Mouse (Mus musculus): ENCODE data around the gene Tap1. TPM values are rescaled to one million over a fixed set of nuclear protein-coding genes. Genes with fewer than 3 reads are reported as not detected.

The Tap1 gene
- total RNA-seq, 2 experiments from 2014 or later, result 3.6 to 3.9 TPM

DNA sequence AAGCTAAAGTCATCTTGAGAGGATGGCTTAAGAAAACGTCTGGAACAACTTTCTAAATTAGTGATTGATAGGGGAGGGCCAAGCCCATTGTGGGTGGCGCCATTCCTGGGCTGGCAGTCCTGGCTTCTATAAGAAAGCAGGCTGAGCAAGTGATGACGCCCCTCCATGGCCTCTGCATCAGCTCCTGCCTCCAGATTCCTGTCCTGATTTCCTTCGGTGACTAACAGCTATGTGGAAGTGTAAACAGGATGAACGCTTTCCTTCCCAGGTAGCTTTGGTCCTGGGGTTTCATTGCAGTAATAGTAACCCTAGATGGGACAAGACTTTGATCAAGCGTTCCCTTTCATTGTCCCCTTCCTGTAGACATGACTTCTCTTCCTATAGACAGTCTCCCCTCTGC lies 8.3 kb upstream of the Tap1 start:
- no peak for DNase-seq (ENCODE audit: low spot score in 2 of 2)

DNA sequence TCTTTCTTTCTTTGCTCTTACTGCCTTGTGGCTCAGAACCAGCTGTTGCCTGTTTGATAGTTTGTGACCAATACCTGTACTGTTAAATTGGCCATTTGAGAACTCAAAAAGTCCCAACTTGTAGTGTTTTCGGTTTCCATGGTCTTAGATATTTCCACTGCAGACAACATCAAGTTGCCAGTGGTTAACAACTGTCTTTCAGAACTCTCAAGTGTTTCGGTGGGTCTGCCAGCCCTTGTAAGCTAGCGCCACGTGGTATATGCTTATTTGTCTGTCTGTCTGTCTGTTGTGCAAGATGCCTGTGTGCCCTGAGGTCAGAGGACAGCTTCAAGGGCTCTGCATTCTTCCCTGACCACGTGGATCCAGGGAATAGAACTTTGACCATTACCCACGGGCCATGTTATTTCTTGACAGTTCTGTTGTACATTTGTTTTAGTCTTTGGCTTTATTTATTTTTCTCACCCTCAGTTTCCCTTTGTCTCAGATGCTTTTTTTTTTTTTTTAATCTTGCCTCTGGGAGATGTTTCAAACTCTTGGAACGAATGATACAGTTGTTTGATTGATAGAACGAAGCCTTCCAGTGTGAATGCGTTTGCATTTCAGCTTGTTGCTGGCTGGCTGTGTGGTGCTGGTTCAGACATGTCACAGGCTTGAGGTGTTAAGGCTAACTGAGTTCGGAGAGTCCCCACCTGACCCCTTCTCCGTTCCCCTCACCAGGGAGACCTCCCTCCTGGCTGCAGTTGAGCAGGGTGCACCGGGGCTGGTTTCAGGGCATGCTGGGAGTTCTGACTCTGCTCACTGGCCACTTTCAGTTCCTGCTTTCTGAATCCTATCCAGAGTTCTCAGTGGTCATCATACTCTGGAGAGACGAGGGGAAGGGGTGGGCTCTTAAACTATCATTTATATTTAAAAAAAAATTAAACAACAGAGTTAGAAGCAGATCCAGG lies 7.2 kb upstream of the Tap1 start:
- no peak for DNase-seq (ENCODE audit: low spot score in 2 of 2)

DNA sequence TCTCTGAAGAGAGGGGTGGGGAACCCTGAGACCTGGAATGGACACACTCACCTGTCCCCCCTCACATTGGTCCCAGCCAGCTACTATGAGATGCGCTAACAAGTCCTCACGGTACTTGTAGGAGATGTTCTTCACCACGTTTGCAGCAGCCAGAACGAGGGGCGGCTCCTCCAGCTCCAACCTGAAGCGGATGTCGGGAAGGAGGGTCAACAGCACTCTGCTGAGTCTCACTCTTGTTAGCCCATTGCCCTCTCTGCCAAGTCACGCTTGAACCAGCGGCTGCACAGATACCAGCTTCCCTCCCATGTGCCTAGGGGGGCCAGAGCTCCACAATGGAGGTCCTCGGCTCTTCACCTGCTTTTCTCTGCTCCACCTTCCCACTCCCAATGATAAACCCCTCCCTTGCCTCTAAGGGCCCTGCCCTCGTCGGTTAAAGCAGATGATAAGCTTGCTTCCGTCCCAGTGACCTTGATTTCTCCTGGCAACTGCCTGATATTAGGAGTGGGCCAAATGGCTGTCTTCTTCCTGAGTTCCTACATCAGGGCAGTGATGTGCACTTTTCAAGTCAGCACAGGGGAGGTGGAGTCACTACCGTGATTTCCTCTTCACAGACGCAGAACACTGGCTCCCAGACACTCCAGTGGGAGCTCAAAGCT lies 3.7 kb upstream of the Tap1 start:
- DNase-seq (ENCODE audit: low spot score in 2 of 2), result no peak

DNA sequence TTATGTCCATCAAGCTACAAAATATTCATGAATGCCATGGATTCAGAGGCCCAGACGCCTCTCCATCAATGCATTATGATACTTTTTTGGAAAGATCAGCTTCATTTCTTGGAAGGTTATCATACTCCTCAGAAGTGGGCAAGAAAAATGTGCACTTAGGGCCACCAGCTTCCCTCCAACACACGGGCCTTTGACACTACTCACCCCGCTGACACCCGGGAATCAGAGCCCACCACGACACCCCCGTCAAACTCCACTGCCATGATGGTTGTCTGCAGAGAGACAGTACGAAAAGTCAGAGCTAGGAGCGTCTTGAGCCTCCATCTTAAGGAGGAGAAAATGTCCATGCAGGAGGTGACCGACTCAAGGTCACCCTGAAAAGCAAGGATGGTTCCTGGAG lies 1.8 kb upstream of the Tap1 start:
- DNase-seq (ENCODE audit: low spot score in 2 of 2), result no peak

DNA sequence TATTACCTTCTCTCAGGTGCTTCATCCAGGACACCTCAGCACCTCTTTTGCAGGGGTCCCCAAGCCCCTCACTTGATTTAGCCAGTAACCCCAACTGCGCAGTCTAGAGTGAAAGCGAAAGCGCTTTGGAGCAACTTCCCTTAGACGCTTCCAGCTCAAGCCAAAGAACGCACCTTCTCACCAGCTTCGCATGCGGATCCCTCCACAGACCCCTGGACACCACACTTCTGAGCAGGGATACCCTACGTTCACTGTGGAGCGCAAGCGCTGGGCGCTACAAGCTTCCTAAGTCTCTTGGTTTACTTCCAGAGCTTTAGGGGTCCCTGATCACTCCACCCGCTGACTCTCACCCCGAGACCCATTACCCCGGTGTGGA lies 480 bp upstream of the Tap1 start:
- DNase-seq (ENCODE audit: low spot score in 2 of 2), result no peak

DNA sequence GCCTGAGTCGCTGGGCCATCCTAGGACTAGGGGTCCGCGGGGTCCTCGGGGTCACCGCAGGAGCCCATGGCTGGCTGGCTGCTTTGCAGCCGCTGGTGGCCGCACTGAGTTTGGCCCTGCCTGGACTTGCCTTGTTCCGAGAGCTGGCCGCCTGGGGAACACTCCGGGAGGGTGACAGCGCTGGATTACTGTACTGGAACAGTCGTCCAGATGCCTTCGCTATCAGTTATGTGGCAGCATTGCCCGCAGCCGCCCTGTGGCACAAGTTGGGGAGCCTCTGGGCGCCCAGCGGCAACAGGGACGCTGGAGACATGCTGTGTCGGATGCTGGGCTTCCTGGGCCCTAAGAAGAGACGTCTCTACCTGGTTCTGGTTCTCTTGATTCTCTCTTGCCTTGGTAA lies 657 bp downstream of the Tap1 start:
- peak in 1 of 2 experiments; percentile 11 for DNase-seq (ENCODE audit: low spot score in 2 of 2)

DNA sequence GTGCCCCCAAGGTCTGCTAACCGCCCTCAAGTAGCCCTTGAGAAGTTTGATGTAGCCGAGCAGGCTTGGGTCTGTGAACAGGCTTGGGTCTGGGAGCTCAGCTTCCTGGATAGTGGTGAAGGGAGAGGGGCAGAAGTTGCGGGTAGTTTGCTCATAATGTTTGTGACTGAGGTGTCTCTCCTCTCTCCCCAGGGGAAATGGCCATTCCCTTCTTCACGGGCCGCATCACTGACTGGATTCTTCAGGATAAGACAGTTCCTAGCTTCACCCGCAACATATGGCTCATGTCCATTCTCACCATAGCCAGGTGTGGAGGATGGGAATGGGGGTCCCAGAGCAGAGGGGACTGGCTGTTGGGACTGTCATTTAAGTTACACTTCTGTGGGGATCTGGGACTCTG lies 1.6 kb downstream of the Tap1 start:
- no peak for DNase-seq (ENCODE audit: low spot score in 2 of 2)

DNA sequence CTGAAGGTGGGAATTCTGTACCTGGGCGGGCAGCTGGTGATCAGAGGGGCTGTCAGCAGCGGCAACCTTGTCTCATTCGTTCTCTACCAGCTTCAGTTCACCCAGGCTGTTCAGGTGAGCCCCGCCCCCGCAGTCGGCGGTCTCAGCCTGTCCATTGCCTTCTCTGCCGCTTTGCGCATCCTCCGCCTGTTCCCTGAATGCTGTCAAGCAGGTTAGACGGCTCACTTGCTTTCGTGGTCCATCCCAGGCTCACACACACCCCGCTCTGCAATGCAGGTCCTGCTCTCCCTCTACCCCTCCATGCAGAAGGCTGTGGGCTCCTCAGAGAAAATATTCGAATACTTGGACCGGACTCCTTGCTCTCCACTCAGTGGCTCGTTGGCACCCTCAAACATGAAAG lies 5.5 kb downstream of the Tap1 start:
- DNase-seq (ENCODE audit: low spot score in 2 of 2), result no peak

DNA sequence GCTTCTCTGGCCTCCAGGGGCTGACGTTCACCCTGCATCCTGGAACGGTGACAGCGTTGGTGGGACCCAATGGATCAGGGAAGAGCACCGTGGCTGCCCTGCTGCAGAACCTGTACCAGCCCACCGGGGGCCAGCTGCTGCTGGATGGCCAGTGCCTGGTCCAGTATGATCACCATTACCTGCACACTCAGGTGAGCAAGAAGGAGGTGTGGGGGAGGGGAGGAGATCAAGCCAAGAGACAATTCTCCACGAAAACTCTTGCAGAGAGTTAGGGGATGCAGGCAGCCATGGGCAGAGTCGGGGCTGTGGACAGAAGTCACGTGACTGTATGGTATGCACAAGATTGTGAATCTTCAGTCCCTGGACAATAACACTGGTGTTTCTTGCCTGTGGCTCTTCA lies 6.1 kb downstream of the Tap1 start:
- DNase-seq (ENCODE audit: low spot score in 2 of 2), result no peak

DNA sequence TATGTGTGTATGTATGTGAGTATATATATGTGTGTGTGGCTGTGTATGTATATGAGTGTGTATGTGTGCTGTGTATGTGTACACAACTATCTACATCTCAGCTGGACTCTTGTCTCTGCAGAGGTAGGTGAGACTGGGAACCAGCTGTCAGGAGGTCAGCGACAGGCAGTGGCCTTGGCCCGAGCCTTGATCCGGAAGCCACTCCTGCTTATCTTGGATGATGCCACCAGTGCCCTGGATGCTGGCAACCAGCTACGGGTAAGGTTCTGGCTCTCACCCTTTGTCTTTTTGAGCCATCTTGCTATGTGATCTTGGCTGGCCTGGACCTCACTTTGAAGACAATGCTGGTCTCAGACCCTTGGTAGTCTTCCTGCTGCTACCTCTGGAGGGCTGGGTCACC lies 7.4 kb downstream of the Tap1 start:
- DNase-seq (ENCODE audit: low spot score in 2 of 2), result no peak

DNA sequence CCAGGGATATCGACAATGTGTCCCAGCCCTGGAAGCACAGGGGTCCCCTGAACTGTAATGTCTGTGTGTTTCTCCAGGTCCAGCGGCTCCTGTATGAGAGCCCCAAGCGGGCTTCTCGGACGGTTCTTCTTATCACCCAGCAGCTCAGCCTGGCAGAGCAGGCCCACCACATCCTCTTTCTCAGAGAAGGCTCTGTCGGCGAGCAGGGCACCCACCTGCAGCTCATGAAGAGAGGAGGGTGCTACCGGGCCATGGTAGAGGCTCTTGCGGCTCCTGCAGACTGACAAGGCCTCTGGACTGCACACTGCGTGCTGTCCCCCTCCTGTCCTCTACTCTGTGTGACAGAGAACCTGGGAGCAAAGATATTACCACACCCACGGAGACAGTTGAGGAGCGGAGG lies 9.1 kb downstream of the Tap1 start:
- no peak for DNase-seq (ENCODE audit: low spot score in 2 of 2)

DNA sequence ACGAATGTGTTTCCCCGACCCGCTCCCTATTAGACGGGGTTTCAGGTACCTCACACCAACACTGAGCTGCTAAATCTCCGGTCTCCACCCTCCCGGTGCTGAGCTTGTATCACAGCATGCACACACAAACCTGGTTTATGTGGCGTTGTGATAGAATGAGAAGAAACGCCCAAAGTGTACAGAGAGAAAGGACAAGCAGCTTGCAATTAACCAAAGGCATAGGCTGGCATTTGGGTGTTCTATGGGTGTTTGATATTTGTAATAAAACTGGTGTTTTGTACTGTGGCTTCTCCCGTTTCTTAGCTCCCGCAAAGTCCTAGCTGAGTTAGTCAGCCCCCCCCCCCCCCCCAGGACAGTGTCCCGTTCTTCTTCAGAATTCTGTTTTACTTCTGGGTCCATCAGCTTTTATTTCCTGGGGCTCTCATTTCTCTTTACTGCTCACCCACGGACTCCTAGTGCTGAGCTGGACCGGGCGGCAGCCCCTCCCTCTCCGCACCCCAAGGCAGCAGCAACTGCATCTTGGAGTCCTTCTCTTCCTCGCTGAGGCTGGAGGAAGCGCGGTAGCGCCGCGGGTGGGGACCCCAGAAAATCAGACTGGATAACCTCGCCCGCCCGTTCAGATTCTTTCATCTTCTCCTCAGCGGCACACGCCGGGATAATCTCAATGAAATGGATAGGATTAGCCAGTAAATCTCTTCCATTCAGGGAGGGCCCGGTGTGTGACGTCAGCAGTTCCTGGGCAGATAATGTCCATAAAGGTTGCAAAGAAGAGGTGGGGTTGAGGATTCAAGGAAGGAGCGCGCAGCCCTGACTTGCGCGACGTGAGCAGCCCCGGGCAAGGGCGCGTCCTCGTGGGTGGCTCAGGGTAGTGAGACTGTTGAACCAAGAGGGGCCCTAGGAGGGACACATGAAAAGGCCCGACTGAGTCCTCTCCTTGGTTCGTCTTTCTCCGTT lies 9.9 kb downstream of the Tap1 start, which contains the start of gene Psmb8:
Gene Psmb8, plus strand, starts transcription at position 781 of the 954 bp plus-strand sequence.
- DNase-seq (ENCODE audit: low spot score in 2 of 2), result peak; percentile 79 to 90

DNA sequence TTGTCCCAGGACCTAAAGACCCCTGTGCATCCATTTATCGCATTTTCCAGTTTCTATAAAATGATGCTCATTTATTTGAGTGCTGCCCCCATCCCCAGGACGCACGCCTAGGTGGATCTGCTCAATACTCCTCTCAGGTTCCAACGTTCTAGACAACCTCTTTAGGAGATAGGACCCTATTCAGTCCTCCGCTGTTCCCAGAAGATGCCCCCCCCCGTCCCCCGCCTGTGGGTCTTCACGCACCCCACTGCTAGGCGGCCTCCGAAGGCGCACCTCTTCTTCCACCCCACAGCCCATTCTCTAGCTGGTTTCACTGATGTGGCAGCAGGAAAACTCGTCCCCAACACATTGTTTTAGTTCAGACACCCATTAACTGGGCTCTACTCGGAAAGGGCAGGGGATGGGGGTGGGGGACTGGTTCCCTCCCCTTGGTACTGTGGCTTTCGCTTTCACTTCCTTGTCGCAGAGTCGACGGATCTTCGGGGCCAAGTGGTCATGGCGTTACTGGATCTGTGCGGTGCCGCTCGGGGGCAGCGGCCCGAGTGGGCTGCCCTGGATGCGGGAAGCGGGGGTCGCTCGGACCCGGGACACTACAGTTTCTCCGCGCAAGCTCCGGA lies 10.7 kb downstream of the Tap1 start:
- DNase-seq (ENCODE audit: low spot score in 2 of 2), result no peak

DNA sequence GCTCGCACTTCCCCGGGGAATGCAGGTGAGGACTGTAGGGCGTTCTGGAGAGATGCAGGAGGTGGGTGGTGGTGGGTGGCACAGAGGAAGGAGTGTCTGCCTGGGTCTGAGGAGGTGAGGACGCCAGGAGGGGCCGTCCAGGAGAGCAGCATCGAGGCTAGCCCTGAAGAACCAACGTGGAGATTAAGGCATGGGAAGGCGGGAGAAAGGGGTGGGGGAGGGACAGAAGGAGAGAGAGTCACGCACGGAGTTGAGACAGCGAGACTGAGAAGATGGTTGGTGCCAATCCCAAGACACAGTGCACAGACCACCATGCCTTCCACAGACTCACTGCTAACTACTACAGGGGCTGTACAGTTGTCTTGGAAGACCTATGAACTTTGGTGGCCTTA lies 11.2 kb downstream of the Tap1 start:
- DNase-seq (ENCODE audit: low spot score in 2 of 2), result no peak

DNA sequence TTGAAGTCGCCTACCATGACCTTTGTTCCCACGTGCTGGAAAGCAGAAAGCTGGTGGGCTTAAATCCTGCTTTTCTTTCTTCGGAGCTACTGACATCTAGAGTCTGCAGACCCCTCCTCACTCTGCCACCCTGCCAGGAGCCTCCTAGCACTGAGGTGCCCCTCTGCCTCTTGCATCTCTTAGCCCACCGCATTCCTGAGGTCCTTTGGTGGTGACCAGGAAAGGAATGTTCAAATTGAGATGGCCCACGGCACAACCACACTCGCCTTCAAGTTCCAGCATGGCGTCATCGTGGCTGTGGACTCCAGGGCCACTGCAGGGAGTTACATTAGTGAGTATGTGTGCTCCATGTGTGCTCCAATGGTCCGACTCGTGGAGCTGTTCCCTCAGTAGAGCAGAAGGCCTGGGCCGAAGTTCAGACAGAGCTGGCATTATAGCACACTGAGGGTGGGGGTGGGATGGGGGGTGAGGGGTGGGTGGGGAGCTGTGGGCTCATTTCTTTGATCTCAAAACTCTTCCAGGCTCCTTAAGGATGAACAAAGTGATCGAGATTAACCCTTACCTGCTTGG lies 11.8 kb downstream of the Tap1 start:
- no peak for DNase-seq (ENCODE audit: low spot score in 2 of 2)

DNA sequence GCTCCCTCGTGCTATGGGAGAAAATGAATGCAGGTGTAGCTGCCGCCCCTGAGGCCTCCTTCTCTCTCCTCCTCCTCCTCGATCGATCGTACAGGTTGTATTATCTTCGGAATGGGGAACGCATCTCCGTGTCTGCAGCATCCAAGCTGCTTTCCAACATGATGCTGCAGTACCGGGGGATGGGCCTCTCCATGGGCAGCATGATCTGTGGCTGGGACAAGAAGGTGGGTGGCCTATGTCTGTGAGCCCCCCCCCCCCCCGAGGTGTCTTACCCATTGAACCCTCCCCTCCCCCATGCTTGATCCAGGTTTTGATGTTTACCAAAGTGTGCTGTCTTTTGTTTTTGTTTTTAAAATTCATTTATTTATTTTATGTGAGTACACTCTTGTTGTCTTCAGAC lies 12.7 kb downstream of the Tap1 start:
- DNase-seq (ENCODE audit: low spot score in 2 of 2), result no peak

DNA sequence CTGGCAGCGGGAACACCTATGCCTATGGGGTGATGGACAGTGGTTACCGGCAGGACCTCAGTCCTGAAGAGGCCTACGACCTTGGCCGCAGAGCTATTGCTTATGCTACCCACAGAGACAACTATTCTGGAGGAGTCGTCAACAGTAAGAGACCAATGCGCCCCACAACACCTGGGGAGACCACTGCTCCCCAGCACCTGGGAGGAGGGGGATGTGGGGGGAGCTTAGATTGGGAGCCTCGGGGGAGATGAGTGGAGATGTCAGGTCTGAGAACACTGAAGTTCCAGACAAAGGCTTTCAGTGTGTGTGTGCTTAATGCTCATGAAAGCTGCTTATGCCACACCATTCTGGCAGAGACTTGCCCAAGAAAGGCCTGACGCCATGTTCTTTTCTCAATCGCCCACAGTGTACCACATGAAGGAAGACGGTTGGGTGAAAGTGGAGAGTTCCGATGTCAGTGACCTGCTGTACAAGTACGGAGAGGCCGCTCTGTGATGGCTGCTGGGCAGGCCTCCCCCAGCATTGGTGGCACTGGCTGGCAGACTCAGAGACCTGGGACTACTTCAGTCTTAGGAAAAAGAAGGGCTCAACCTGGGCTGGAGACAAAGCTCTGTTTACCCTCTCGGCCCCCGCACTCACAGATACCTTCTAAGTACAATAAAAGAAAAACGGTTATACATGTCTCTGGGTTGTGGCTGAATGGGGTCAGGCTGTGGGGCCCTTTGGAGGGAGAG lies 13.6 kb downstream of the Tap1 start:
- no peak for DNase-seq (ENCODE audit: low spot score in 2 of 2)

DNA sequence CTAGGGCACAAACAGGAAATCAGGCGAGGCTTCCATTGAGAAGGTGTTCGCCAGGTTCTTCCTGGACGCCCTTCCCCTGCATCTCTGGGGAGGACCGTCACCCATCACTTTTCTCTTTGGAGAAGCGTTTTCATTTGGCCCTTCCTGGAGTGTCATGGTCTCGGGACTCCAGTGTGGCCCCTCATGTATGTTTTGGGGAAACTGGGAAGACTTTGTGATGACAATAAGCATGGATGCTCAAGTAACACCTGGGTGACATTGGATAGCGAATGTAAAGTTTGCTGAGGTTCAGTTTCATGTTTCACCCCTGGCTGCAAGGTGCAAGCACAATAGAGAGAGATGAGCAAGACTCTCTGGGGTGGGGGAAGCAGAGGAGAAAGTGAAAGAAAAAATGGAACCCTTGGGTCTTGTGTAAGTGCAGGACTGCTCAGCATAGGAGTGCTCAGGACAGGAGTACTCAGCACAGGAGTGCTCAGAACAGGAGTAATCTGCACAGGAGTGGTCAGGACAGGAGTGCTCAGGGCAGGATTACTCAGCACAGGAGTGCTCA lies 14.2 kb downstream of the Tap1 start:
- no peak for DNase-seq (ENCODE audit: low spot score in 2 of 2)

DNA sequence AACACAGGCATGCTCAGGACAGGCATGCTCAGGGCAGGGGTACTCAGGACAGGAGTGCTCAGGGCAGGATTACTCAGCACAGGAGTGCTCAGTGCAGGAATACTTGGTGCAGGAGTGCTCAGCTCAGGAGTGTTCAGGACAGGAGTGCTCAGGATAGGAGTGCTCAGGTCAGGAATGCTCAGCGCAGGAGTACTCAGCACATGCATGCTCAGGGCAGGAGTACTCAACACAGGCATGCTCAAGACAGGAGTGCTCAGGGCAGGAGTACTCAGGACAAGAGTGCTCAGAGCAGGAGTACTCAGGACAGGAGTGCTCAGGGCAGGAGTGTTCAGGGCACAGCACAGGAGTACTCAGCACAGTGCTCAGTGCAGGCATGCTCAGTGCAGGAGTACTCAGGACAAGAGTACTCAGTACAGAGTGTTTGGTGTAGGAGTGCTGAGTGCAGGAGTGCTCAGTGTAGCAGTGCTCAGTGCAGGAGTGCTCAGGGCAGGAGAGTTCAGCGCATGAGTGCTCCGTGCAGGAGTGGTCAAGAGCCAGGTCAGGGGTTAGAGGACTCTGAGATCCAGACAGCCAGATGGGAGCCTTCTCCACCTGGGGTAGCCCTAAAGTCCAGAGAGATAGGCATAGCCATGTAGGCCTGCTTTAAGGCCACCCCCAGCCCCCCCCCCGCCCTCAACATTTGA lies 15.5 kb downstream of the Tap1 start:
- no peak for DNase-seq (ENCODE audit: low spot score in 2 of 2)

All from layer of hippocampus, adult 18-20 months (tissue).